Mouse (Mus musculus): ENCODE data around the gene Hspb1.
A peak's percentile ranks its signal among the peaks of the same experiment; 100 is the strongest.

Gene Hspb1

DNA sequence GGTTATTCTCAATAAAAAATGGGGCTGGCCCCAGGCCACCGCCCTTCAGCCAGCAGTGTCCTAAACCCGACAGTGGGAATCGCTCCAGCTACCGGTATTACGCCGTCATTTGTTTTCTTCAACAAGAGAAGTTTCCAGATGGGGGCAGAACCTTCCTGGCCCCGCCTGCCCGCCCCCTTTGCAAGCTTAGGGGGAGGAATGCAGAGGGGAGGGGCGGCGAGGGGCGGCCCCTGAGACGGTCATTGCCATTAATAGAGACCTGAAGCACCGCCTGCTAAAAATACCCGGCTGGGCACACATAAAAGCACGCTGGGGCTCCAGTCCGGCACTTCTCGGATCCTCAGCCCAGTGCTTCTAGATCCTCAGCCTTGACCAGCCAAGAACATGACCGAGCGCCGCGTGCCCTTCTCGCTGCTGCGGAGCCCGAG lies at the start of gene Hspb1:
Hspb1 (plus strand) TSS at position 245 of the 428 bp plus-strand sequence.
- Histone ChIP-seq H3K9me3 (ENCODE audit: low read length) (no peaks in the 10 kb centered on the region), H3K4me3 (replicated peaks; ENCODE audit: low read length) (peak within 1 kb of the TSS; percentile 90), H3K27me3 (ENCODE audit: insufficient read depth, low read length) (no peaks in the 10 kb centered on the region), H3K4me1 (replicated peaks; ENCODE audit: low read depth, low read length) (peaks cover 73% of the 10 kb centered on the region), H3K36me3 (ENCODE audit: insufficient read depth, low read length) (peaks cover 3% of the 10 kb centered on the region; the same call in 1 of the 2 replicates)
- no peak for TF ChIP-seq NANOG (IDR thresholded peaks at IDR 0.05; ENCODE audit: borderline replicate concordance, low read length)
- TF ChIP-seq CTCF (conservative IDR thresholded peaks at IDR 0.05; ENCODE audit: low read length) = no peak
- no peak for TF ChIP-seq POU5F1 (IDR thresholded peaks at IDR 0.05; ENCODE audit: borderline replicate concordance, low read length)

DNA sequence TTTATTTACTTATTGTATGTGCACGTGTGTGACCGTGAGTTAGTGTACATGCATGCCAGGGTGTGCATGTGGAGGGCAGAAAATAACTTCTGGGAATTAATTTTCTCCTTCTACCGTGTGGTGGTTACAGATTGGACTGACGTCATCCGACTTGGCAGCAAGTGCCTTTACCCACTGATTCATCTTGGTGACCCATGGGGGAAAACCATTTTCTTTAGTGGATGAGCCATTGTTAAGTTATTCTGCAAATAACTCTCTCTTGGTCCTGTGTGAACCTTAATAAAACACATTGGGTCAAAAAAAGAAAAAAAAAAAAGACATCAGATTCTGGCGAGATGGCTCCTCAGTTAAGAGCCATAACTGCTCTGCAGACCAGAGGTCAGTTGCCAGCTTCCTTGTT lies 46.1 kb upstream of the Hspb1 start:
- no peaks in the 10 kb centered on the region for H3K9me3 ChIP-seq (ENCODE audit: low read length)
- H3K4me3 ChIP-seq (replicated peaks; ENCODE audit: low read length) = no peak overlapping the region
- H3K4me1 ChIP-seq (replicated peaks; ENCODE audit: low read depth, low read length) = peaks cover 39% of the 10 kb centered on the region
- H3K36me3 ChIP-seq (ENCODE audit: insufficient read depth, low read length) = no peaks in the 10 kb centered on the region
- TF ChIP-seq NANOG (IDR thresholded peaks at IDR 0.05; ENCODE audit: borderline replicate concordance, low read length) (no peak), CTCF (conservative IDR thresholded peaks at IDR 0.05; ENCODE audit: low read length) (no peak), POU5F1 (IDR thresholded peaks at IDR 0.05; ENCODE audit: borderline replicate concordance, low read length) (no peak)
- H3K27me3 ChIP-seq (ENCODE audit: insufficient read depth, low read length) = peaks cover 10% of the 10 kb centered on the region; the same call in 1 of the 2 replicates

DNA sequence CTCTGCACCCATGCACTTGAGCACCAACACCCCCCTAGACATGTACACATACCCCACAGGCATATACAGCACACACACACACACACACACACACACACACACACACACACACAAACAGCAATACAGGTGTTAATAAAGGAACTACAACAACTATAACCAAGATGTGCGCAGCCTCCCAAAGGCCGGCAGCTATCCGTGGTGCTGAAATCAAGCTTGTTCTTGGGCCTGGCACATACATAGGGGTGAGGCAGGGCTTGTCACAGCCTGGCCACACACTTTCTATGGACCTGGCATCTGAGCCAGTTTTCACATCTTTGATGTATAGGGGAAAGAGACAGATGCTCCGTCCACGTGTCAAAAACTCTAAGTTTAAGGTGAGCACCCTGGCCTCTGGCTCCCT lies 44.3 kb upstream of the Hspb1 start:
- Histone ChIP-seq H3K4me3 (replicated peaks; ENCODE audit: low read length) (no peak overlapping the region), H3K9me3 (ENCODE audit: low read length) (no peaks in the 10 kb centered on the region), H3K4me1 (replicated peaks; ENCODE audit: low read depth, low read length) (peaks cover 48% of the 10 kb centered on the region), H3K27me3 (ENCODE audit: insufficient read depth, low read length) (peaks cover 6% of the 10 kb centered on the region; the same call in 1 of the 2 replicates), H3K36me3 (ENCODE audit: insufficient read depth, low read length) (no peaks in the 10 kb centered on the region)
- TF ChIP-seq NANOG (IDR thresholded peaks at IDR 0.05; ENCODE audit: borderline replicate concordance, low read length) (no peak), POU5F1 (IDR thresholded peaks at IDR 0.05; ENCODE audit: borderline replicate concordance, low read length) (no peak), CTCF (conservative IDR thresholded peaks at IDR 0.05; ENCODE audit: low read length) (no peak)

GRCm38 (mm10) chr5:135845676-135846320 lies 41.9 kb upstream of the Hspb1 start:
- Histone ChIP-seq H3K4me3 (replicated peaks; ENCODE audit: low read length) (no peak overlapping the region), H3K27me3 (ENCODE audit: insufficient read depth, low read length) (peaks cover 17% of the 10 kb centered on the region), H3K4me1 (replicated peaks; ENCODE audit: low read depth, low read length) (peaks cover 47% of the 10 kb centered on the region), H3K36me3 (ENCODE audit: insufficient read depth, low read length) (no peaks in the 10 kb centered on the region), H3K9me3 (ENCODE audit: low read length) (no peaks in the 10 kb centered on the region)
- TF ChIP-seq CTCF (conservative IDR thresholded peaks at IDR 0.05; ENCODE audit: low read length) = no peak

DNA sequence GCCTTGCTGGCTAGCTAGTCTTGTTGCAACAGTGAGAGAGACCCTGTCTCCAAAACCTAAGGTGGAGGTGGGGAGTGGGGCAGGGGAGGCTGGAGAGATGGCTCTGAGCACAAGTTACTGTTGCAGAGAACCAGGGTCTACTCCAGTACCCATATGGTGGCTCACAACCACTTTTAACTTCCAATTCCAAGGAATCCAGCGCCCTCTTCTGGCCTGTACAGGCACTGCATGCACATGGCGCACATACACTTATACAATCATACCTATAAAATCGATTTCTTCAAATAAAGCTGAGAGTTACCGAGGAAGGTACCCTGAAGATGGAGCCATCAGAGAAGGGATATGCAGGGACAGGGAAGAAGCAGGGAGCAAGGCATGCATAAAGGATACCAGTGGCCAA lies 40.3 kb upstream of the Hspb1 start:
- no peak overlapping the region for H3K4me3 ChIP-seq (replicated peaks; ENCODE audit: low read length)
- peaks cover 31% of the 10 kb centered on the region for H3K27me3 ChIP-seq (ENCODE audit: insufficient read depth, low read length)
- no peaks in the 10 kb centered on the region for H3K36me3 ChIP-seq (ENCODE audit: insufficient read depth, low read length)
- no peaks in the 10 kb centered on the region for H3K9me3 ChIP-seq (ENCODE audit: low read length)
- TF ChIP-seq CTCF (conservative IDR thresholded peaks at IDR 0.05; ENCODE audit: low read length) = peak; percentile 94
- no peak for TF ChIP-seq NANOG (IDR thresholded peaks at IDR 0.05; ENCODE audit: borderline replicate concordance, low read length)
- no peak for TF ChIP-seq POU5F1 (IDR thresholded peaks at IDR 0.05; ENCODE audit: borderline replicate concordance, low read length)
- H3K4me1 ChIP-seq (replicated peaks; ENCODE audit: low read depth, low read length) = peaks cover 58% of the 10 kb centered on the region

- H3K9me3 ChIP-seq (ENCODE audit: low read length) = no peaks in the 10 kb centered on the region
- H3K27me3 ChIP-seq (ENCODE audit: insufficient read depth, low read length) = peaks cover 34% of the 10 kb centered on the region
- peaks cover 62% of the 10 kb centered on the region for H3K4me1 ChIP-seq (replicated peaks; ENCODE audit: low read depth, low read length)
- no peaks in the 10 kb centered on the region for H3K36me3 ChIP-seq (ENCODE audit: insufficient read depth, low read length)
- TF ChIP-seq POU5F1 (IDR thresholded peaks at IDR 0.05; ENCODE audit: borderline replicate concordance, low read length) = no peak
- no peak overlapping the region for H3K4me3 ChIP-seq (replicated peaks; ENCODE audit: low read length)
Measured at GRCm38 (mm10) chr5:135847881-135848280, 39.8 kb upstream of the Hspb1 start.

- Histone ChIP-seq H3K4me1 (replicated peaks; ENCODE audit: low read depth, low read length) (peaks cover 46% of the 10 kb centered on the region), H3K9me3 (ENCODE audit: low read length) (no peaks in the 10 kb centered on the region), H3K36me3 (ENCODE audit: insufficient read depth, low read length) (no peaks in the 10 kb centered on the region), H3K4me3 (replicated peaks; ENCODE audit: low read length) (peak overlapping the region; percentile 79), H3K27me3 (ENCODE audit: insufficient read depth, low read length) (peaks cover 46% of the 10 kb centered on the region)
- TF ChIP-seq NANOG (IDR thresholded peaks at IDR 0.05; ENCODE audit: borderline replicate concordance, low read length) (no peak), POU5F1 (IDR thresholded peaks at IDR 0.05; ENCODE audit: borderline replicate concordance, low read length) (no peak), CTCF (conservative IDR thresholded peaks at IDR 0.05; ENCODE audit: low read length) (no peak)
Measured at GRCm38 (mm10) chr5:135851024-135851423, 36.7 kb upstream of the Hspb1 start.

DNA sequence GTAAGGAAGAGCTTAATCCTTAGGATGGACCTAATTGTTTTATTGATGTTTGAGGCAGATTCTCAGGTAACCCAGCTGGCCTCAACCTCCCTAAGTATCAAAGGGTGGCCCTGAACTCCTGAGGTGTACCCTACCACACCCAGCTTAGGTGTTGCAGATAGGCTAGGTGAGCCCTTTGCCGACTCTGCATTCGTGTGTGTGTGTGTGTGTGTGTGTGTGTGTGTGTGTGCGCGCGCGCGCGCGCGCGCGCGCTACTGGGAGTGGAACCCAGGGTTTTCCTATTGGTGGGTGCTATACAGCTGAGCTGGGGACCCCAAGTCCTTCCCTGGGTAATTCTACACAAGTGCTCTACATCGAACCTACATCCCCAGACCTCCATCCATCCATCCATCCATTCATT lies 36.2 kb upstream of the Hspb1 start:
- TF ChIP-seq NANOG (IDR thresholded peaks at IDR 0.05; ENCODE audit: borderline replicate concordance, low read length) (no peak), CTCF (conservative IDR thresholded peaks at IDR 0.05; ENCODE audit: low read length) (no peak), POU5F1 (IDR thresholded peaks at IDR 0.05; ENCODE audit: borderline replicate concordance, low read length) (no peak)
- Histone ChIP-seq H3K27me3 (ENCODE audit: insufficient read depth, low read length) (peaks cover 51% of the 10 kb centered on the region), H3K4me3 (replicated peaks; ENCODE audit: low read length) (peak overlapping the region; percentile 79), H3K9me3 (ENCODE audit: low read length) (no peaks in the 10 kb centered on the region), H3K4me1 (replicated peaks; ENCODE audit: low read depth, low read length) (peaks cover 46% of the 10 kb centered on the region), H3K36me3 (ENCODE audit: insufficient read depth, low read length) (no peaks in the 10 kb centered on the region)

- Histone ChIP-seq H3K4me3 (replicated peaks; ENCODE audit: low read length) (peak overlapping the region; percentile 79), H3K36me3 (ENCODE audit: insufficient read depth, low read length) (no peaks in the 10 kb centered on the region), H3K9me3 (ENCODE audit: low read length) (no peaks in the 10 kb centered on the region), H3K27me3 (ENCODE audit: insufficient read depth, low read length) (peaks cover 60% of the 10 kb centered on the region), H3K4me1 (replicated peaks; ENCODE audit: low read depth, low read length) (peaks cover 46% of the 10 kb centered on the region)
- TF ChIP-seq NANOG (IDR thresholded peaks at IDR 0.05; ENCODE audit: borderline replicate concordance, low read length) (no peak), POU5F1 (IDR thresholded peaks at IDR 0.05; ENCODE audit: borderline replicate concordance, low read length) (no peak), CTCF (conservative IDR thresholded peaks at IDR 0.05; ENCODE audit: low read length) (no peak)
Measured at GRCm38 (mm10) chr5:135852421-135852820, 35.3 kb upstream of the Hspb1 start.
